Mouse (Mus musculus): ENCODE data around the gene Cep295nl. TPM values are rescaled to one million over a fixed set of nuclear protein-coding genes. Genes with fewer than 3 reads are reported as not detected.
A peak's percentile ranks its signal among the peaks of the same experiment; 100 is the strongest.

The Cep295nl gene
- polyA plus RNA-seq, 3 experiments from 2014 or later: 0.28 to 0.29 TPM; not detected in 1

DNA sequence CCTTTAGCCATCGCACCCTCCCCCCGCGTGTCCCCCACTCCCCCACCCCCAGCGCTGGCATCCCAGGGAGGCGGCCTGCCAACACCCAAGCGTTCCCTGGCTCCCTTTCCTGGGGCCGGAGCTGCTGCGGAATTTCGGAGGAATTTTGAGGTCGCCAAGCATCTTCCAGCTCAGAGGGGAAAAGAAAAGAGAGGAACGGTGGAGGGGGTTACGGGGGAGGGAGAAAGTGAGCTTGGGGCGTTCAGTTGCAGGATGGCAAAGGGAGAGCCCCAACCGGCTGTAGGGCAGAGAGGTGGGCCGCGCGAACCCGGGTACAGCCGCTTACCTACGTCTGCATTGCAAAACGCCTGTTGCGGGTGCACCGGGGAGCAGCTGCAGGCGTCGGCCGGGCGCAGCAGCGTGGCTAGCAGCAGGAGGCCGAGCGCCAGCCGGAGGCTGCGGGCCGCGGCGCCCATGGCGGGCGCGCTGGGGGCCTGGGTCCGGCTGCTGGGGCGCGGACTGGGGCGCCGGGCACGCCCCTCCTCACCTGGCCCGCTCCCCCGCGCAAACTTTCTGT lies 12.4 kb upstream of the Cep295nl start:
- ATAC-seq: peak; percentile 51

DNA sequence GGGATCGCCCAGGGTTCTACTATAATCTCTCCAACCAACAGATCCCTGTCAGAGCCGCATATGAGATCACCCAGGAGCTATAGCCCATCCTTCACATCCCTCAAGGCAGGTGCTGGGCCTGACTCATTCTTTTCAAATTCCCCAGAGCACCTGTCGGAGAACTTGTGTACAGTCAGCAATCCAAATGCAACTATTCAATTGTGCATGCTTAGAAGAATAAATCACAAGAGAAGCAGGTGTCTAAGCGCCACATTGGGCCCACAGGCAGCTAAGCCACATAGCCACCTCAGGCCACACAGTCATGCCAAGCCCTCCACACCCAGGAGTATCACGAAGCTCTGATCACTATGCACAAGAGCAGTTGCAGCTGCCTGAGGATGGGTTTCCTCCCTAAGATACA lies 7.2 kb upstream of the Cep295nl start:
- no peak for ATAC-seq

DNA sequence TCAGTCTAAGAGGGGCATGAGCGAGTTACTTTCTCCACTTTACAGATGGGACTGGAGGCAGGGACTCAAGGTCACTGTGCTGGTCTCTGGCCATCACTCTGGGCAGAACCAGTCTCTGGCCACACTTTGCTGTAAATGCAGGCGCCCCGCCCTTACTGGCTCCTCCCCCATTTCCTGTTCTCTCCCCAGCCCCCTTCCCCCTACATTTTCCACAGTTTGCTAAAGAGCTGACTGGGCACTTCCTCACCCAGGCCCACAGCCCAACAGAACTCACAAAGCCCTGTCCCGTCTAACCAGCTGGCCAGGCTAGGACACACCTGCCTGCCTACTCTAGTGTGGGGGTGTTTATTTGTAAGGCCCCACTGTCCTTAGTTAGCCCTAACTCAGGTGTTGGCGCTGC lies 6.6 kb upstream of the Cep295nl start:
- ATAC-seq: peak; percentile 93

DNA sequence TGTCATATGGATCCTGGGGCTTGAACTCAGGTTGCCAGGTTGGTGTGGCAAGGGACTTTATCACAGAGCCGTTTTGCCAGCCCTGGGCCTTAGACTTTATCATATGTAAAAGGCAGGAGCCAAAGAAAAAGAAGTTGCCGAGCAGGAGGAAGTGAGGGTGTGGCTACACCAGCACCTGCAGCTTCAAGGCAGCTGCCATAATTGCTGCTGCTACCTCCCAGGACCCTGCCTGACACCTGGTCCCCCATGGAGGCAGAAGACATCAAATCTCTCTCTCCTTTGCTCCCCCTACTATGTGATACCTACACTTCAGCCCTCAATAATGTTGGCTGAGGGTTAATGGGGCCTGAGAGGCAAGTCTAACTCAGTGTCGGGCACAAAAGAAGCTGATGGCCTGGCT lies 6.1 kb upstream of the Cep295nl start:
- ATAC-seq: peak; percentile 33

DNA sequence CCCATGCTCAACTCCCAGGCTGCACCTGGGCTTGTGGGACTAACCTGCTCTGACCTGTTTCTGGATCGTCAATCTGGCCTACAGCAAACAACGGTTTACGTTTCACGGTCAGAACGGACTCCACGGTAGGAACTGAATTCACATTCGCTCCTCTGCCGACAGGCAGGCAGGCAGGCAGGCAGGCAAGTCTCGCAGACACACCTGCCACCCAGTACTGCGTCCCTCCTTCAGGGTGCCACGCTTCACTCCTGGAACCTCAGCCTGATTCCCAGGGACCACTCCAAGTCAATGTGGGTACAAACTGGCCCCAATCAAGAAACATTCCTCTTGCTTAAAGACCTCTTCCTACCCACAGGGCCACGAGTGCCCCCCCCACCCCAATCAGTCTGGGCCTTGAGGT lies 5.6 kb upstream of the Cep295nl start:
- ATAC-seq: no peak

DNA sequence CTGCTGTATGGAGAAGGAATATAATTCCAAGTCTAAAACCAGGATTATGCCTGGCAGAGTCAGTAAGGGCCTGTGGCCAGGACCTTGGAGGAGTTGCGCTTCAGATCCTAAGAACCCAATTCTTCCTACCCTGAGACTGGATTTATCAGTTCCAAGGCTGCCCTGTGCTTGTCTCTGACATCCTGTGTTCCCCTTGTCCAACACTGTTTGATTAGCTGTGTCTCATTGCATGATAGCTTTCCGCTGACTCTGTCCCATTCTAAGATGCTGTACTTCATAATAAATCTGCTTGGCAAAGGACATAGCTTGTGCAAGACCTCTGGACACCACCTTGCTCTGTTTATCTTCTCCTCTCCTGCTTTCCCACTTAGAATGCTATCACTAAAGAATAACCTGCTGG lies 5.1 kb upstream of the Cep295nl start:
- ATAC-seq: no peak

DNA sequence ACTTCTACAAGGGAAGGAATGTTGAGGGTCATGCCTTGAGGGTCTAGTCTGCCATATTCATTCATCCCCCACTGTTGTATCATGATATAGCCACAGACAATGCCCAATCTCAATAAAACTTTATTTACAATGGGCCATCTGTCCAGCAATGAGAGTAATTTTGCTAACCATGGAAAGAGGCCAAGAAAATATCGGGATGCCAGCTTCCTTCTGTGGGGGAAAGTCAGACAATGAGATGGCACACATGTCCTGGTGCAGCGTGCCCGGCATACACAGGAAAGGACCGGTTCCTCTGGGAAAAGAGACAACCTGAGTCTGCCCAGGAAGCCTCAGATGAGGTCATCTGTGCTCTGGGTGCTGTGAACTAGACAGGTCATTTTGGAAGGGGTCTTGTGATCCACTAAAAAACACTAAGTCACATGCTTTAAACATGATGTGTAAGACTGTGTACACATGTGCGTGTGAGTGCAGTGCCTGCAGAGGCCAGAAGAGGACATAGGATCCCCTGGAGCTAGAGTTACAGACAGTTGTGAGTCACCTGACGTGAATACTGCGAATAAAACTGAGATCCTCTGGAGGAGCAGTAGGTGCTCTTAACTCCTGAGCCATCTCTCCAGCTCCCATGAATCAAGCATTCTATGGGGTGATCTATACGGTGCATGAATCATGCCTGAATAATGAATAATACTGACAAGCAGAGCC lies 4.2 kb upstream of the Cep295nl start:
- no peak for ATAC-seq

DNA sequence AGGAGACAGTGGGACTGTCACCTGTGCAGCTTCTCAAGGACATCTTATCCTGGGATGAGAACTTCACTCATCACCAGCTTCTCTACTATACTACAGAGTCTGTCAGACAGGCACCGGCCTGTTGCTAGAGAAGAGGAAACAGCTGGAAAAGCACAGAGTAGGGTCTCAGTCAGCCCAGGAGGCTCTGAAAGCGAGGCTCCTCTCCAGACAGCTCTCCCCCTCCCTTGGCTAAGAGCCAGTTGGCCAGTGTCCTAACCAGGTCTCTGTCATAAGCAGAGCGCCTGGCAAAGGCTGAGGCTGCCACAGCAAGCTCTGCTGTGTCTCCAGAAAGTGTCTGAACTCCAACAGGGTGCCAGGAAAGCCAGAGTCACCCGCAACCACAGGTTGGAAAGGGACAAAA lies 3.4 kb upstream of the Cep295nl start:
- ATAC-seq: no peak

DNA sequence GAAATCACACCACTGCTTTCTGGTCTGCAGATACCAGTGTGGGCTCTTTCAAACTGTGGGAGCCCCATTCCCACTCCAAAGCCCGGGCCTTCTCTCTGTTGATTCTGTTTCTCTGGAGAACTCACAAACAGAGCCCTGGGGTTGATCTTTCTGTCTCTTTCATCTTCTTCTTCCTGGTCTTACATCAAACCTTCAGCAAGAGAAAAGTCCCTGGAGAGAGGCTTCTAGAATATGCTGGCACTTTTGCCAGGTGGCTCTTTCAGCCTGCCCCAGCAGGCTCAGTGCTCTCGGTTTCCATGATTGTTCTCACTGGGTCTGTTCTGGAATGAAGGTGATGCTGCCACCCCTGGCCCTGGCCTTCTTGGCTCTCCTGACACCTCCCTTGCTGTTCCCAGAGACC lies 1.3 kb upstream of the Cep295nl start:
- ATAC-seq: no peak

DNA sequence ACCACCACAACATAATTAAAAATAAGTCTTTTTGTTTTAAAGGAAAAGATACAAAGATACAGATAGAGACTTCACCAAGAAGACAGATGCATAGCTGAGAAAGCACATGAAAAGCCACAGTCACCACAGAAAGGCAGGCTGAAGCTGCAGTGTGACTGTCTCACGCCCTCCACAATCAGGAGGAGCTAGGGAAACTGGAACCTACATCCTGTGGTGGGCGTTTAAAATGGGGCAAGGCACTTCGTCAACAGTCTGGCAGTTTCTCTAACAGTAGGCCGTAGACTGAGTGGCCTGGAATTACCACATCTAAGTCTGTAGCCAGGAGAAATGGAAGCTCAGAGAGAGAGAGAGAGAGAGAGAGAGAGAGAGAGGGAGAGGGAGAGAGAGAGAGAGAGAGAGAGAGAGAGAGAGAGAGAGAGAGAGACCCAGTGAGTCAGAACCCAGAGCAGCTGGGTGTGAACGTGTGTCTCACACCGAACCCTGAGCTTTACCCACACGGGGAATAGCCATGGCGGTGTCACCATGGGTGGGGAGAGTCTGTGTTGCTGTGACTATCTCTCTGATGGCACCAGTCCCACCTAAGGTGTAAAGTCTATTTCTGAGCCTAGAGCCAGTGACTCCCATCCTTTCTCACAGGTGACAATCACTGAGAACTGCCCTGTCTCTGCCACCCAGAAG lies 4.7 kb downstream of the Cep295nl start:
- ATAC-seq: peak; percentile 94

DNA sequence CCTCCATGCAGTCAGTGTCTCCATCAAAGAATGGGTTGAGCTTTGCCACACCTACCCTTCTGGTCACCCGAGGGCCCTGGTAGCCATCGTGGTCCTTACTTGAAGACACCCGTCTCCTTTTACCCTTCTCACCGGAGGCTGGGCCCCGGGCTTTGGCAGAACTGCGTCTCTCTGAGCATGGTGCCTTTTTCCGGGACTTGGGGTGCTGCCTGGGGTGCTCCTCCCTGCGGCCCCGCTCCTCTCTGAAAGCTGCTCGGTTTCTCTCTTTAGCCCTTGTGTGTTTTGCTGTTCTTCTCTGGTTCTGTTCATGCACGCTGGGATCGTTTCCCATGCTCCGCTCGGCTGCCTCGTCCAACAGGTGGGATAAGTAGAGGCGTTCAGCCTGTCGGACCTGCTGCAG lies 8.9 kb downstream of the Cep295nl start:
- ATAC-seq: no peak

DNA sequence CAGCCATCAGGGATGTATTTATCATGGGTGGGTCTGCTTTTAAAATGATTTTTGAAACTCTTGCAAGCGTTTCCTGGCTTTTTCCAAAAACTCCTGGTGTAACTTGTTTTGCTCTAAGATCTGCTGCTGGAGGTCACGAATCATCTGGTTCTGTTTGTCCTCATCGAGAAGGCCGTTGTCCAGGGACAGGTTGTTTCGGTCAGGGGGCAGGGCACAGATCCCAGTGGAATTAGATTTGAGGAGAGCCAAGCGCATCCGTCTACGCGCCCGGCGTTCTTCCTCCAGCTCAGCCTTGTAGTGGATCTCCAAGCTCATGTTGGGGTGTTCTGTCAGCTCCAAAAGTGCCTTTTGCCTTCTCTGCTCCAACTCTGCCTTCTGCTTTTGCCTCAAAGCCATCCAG lies 9.9 kb downstream of the Cep295nl start:
- no peak for ATAC-seq

DNA sequence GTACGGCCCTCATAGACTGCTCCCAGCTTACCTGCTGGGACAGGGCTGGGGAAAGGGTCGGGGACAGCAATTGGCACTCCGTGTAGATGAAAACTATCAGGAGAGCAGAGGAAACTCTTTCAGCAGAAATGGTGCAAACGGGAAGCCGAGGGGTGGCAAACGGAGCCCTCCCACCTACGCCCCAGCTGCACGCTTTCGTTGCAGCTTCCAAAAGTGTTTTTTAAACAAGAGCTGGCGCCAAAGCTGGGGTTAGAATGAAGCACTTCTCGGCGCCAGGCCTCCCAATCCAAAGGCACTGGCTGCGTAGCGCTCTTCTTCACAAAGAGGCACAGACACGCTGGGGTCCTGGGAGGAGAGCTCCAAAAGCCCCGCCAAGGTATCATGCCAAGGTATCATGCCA lies 11.5 kb downstream of the Cep295nl start:
- ATAC-seq: no peak

DNA sequence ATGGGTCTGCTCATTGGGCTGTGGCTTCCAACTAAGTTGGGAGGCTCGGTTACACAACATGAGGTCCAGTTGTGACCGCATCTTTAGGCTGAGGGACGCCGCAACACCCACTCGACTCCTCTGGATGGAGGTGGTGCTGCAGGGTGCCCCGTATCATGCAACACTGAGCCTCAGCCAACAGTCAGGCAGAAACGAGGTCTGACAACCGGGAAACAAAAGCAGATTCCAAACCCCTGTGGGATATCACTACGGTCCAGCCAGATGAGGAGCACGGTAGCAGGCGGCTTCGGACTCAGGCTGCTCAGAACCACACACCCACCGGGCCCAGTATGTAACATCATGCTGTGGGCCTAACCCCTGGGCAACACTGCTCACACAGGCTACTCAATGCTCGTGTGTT lies 11.9 kb downstream of the Cep295nl start:
- no peak for ATAC-seq

DNA sequence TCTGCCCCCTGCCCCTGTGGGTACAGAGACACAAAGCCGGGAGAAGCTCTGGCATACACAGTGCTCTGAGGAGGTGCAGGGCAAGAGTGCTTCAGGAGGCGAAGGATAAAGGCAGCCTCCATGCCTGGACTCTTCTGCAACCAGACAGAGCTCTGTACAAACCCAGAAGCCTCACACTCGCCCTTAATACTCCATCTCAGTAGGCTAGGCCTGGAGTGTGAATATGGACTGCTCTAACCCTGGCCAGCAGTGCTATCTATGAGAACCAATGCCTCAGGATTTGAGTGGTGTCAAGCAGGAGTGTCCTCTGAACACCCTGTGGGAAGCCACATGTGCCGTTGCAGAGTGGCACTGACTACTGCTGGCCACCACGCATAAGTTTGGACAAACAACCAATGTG lies 13.4 kb downstream of the Cep295nl start:
- ATAC-seq: no peak

DNA sequence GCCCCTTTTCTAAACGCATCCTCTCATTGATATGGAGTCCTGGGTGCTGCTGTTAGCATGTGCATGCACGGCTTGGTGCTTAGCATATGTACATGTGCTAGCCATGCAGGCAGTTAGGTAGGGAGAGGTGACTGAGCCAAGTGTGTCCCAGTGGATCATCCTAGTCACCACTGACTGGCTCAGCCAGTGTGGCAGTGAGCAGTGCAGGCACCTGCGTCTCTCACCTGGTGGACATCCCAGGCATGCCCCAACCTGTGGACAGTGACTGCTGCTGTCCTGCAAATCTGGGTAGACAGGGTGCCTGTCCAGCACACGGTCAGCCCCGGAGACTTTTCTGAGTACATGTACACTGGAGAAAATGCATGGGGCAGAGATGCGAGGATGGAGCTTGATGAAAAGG lies 13.8 kb downstream of the Cep295nl start:
- ATAC-seq: no peak

DNA sequence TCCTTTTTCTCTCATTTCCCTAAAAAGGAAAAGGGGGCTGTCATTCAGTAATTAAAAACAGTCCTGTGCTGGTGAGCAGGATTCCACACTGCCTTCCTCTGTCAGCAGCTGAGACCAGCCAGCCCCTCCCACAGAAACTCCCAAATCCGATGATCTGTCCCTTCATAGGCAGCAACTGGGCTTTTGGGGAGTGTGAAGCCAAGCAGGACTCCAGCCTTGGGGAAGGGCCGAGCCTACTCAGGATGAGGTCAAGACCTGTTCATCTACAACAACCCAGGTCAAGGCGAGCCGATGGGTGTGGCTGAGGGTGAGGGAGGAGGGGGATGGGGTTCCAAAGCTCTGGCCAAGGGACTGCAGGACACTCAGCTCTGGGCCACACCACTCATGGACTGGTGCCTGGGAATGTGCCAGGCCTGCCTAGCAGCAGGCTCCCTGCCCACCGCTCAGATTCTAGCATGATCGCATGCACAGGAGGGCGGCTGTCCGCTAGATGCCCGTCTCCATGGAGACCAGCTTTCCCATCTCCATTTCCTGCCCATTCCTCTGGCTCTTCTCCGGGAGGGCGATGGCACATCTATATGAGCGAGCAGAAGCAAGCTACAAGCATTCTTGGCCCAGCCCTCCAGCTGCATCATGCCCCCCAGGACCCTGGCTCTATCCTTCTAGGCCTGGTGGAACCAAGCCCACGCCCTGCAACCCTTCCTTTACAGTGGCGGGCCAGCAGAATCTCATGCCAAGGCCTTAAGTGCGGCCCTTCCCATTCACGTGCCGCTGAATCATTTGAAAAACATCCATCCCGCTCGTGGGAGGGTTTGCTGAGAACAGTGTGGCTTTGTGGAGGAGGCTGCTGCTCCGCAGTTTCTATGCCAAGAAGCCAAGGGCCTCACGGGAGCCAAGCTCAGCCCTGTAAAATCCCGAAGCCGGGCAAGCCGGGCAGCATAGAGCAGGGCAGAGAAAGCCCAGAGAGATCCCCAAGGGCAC lies 15.0 kb downstream of the Cep295nl start:
- ATAC-seq: no peak

DNA sequence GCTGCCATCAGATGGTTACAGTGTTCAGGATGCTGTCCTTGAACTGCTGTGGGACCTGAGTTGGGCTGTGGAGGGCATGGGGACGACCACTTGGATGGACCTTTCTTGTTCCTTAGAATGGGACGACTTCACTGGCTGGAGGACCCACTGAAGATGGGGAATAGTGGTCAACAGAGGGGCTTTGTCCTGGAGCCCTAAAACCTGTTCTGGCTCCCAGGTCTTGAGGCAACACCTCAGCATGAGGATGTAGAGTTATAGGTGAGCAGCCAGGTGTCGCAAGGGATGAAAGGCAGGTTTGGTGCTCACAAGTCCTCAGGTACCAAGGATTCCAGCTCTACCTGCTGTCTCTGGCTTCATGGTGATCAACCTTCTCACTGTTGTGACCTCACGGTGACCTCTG lies 15.8 kb downstream of the Cep295nl start:
- ATAC-seq: no peak

DNA sequence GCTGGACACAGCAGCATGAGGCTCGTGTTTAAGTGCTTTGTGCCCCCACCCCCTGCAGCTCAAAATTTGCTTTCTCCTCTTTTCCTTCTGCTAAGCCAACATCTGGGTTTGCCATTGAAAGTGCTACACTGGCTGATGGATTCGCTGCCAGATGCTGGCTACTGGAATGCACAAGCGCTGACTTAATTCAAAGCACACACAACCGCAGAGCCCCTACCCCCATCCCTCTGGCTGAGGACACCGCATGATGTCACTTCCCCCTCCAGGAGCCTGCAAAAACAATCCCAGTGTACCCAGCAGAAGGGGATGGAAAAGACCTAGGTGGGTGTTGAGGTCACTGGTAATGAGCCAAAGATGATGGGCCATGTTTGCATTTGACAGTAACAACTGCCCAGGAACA lies 17.8 kb downstream of the Cep295nl start:
- ATAC-seq: no peak

DNA sequence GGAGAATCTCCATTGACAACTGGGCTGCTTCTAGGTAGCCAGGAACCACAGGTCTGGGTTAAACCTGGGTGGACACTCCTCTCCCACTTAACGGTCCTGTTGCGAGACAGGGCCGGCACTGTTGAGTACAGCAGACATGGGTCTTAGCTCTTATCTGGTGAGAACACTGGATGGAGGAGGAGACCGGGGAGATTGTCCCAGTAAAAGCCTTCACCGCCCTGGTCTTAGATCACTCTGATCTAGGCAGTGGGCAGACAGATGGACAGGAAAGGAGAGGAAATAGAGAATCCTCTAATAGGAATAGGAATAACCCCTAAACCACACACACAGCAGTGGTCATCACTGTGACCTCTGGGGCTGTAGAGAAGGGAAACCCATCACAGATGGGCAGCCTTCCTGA lies 18.3 kb downstream of the Cep295nl start:
- ATAC-seq: no peak

DNA sequence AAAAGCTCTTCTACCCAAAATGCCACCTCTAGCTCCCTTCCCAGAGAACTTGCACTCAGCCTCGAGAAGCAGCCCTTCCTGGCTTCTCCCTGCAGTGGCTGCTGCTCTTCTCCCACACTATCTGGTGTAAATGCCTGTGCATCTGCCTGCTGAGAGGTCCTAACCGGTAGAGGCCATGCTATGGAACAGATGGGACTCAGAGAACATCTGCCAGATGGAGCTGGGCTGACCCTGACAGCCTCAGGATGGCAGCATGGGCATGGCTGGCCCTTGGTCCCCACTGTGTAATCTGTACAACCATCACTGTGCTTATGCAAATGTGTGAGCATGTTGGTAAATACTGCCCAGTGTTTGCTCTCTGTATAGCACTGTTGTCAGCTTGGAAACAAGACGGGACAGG lies 19.7 kb downstream of the Cep295nl start:
- no peak for ATAC-seq

DNA sequence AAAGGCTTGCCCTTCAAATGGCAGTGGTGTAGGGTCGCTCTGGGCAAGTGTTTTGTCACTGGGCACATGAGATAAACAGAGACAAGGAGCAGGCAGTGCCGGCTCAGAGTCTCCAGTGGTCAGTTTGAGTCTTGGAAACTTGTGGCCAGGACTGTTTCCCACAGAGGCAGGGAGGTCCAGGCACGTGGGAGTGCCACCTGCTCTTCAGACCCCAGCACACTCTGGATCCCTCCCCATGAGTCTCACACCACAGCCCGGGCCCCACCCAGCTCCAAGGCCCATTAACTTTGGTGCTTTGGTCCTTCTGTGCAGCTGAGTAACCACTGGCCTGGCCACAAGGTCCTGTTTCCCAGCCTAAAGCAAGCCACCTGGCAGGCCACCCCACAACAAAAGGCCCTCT lies 20.3 kb downstream of the Cep295nl start:
- ATAC-seq: no peak

DNA sequence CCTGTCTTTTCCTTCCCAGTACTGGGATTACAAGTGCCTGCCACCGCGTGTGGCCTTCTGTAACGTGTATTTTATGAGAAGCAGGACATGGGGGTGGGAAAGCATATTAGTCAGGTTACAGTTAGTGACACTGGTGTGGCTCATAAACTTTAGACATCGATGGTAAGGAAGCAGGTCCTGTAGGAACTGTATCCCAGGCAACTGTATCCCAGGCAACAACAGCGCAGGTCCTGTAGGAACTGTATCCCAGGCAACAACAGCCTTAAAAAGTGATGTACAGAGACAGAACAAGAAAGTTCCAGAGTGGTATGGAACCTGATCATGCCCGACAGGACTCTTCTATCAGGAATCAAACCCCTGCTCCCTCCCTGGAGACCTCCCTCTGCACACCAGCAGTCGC lies 20.8 kb downstream of the Cep295nl start:
- no peak for ATAC-seq
